Comparison of ENCODE assay signal across 8 mouse cellular contexts in genomic region chr13:60084975-60085374, GRCm38 (mm10).
DNase-seq lines count a peak whose midpoint lies in the region; ATAC-seq and TF ChIP-seq lines count a peak whose summit lies in the region.
"Had no signal": no experiment of that assay in that cellular context is flagged by ENCODE, and none has a peak within 500 bp of the region (broad histone marks: within the 10 kb centered on the region; RNA-seq: fewer than 3 reads in every experiment).

No protein-coding gene starts in this region.

- no peaks in the 10 kb centered on the region for H3K27me3 ChIP-seq in lung, embryonic 15.5 days
- no peaks in the 10 kb centered on the region for H3K27me3 ChIP-seq in forebrain, embryonic 16.5 days (replicated peaks; ENCODE audit: control insufficient read depth, insufficient read depth, low read length)
- H3K27me3 ChIP-seq in neural tube, embryonic 12.5 days (replicated peaks), result no peaks in the 10 kb centered on the region; the same call in 1 of the 2 replicates
- no peaks in the 10 kb centered on the region for H3K27me3 ChIP-seq in liver, postnatal 0 days (ENCODE audit: insufficient read depth, low read length)

- 17% methylated on average over 12 of the region's 12 CpGs for WGBS in lung, embryonic 15.5 days
- WGBS in forebrain, embryonic 16.5 days, result 4% methylated on average over 12 of the region's 12 CpGs
- WGBS in neural tube, embryonic 12.5 days, result 10% methylated on average over 12 of the region's 12 CpGs
- WGBS in liver, postnatal 0 days (ENCODE audit: insufficient replicate concordance), result 65% methylated on average over 12 of the region's 12 CpGs

- no peak overlapping the region for H3K27ac ChIP-seq in lung, embryonic 15.5 days
- H3K27ac ChIP-seq in forebrain, embryonic 16.5 days (ENCODE audit: low read length), result no peak overlapping the region
- no peak overlapping the region for H3K27ac ChIP-seq in neural tube, embryonic 12.5 days
- no peak overlapping the region for H3K27ac ChIP-seq in liver, postnatal 0 days (ENCODE audit: low read depth)

- peaks cover 27% of the 10 kb centered on the region for H3K4me1 ChIP-seq in lung, embryonic 15.5 days
- H3K4me1 ChIP-seq in forebrain, embryonic 16.5 days (replicated peaks; ENCODE audit: control insufficient read depth, insufficient read depth, low read length), result peaks cover 5% of the 10 kb centered on the region
- no peaks in the 10 kb centered on the region for H3K4me1 ChIP-seq in neural tube, embryonic 12.5 days
- H3K4me1 ChIP-seq in liver, postnatal 0 days (ENCODE audit: insufficient read depth), result no peaks in the 10 kb centered on the region; the same call in 1 of the 2 replicates

- no peak for TF ChIP-seq CTCF in liver, postnatal 0 days (IDR thresholded peaks at IDR 0.05; ENCODE audit: low read depth)

- no peak overlapping the region for H3K4me3 ChIP-seq in lung, embryonic 15.5 days
- no peak overlapping the region for H3K4me3 ChIP-seq in forebrain, embryonic 16.5 days (replicated peaks; ENCODE audit: low read length)
- H3K4me3 ChIP-seq in neural tube, embryonic 12.5 days, result no peak overlapping the region
- no peak overlapping the region for H3K4me3 ChIP-seq in liver, postnatal 0 days (ENCODE audit: low read depth, low read length)
- H3K4me3 ChIP-seq: myocyte had no signal

- H3K9ac ChIP-seq in lung, embryonic 15.5 days, result no peak overlapping the region
- H3K9ac ChIP-seq in forebrain, embryonic 16.5 days (replicated peaks; ENCODE audit: low read depth, low read length), result no peak overlapping the region
- H3K9ac ChIP-seq in neural tube, embryonic 12.5 days, result no peak overlapping the region
- no peak overlapping the region for H3K9ac ChIP-seq in liver, postnatal 0 days (replicated peaks)

- no peak overlapping the region for H3K4me2 ChIP-seq in lung, embryonic 15.5 days
- H3K4me2 ChIP-seq in forebrain, embryonic 16.5 days (ENCODE audit: low read length), result peak overlapping the region; percentile 20; the same call in 1 of the 2 replicates
- peak overlapping the region; percentile 27; the same call in 1 of the 2 replicates for H3K4me2 ChIP-seq in neural tube, embryonic 12.5 days (replicated peaks)
- H3K4me2 ChIP-seq in liver, postnatal 0 days (ENCODE audit: low read depth, low read length), result no peak overlapping the region

- no peaks in the 10 kb centered on the region for H3K9me3 ChIP-seq in lung, embryonic 15.5 days
- no peaks in the 10 kb centered on the region for H3K9me3 ChIP-seq in forebrain, embryonic 16.5 days (ENCODE audit: control insufficient read depth, low read length)
- H3K9me3 ChIP-seq in neural tube, embryonic 12.5 days, result no peaks in the 10 kb centered on the region
- no peaks in the 10 kb centered on the region for H3K9me3 ChIP-seq in liver, postnatal 0 days (ENCODE audit: low read length)

- peak; percentile 41; the same call in 1 of the 2 replicates for ATAC-seq in lung, embryonic 15.5 days (ENCODE audit: borderline replicate concordance, extremely low read depth, low FRiP score, low TSS enrichment)
- peak; percentile 75 for ATAC-seq in forebrain, embryonic 16.5 days
- peak; percentile 50; the same call in 1 of the 2 replicates for ATAC-seq in neural tube, embryonic 12.5 days (ENCODE audit: low FRiP score, low read depth)
- ATAC-seq in liver, postnatal 0 days, result no peak

- intact Hi-C loops in left cerebral cortex, postnatal 4 days (cut with DNase I), result no loop called here

- no peak for TF ChIP-seq EP300 in liver, postnatal 0 days (IDR thresholded peaks at IDR 0.05; ENCODE audit: low read depth)

- DNase-seq in lung, adult 18-20 months, result no peak
- DNase-seq in left cerebral cortex, postnatal 4 days, result peak; percentile 61
- DNase-seq in liver, postnatal 0 days, result no peak
- no peak for DNase-seq in adipocyte (ENCODE audit: low spot score)

- no peaks in the 10 kb centered on the region for H3K36me3 ChIP-seq in lung, embryonic 15.5 days
- H3K36me3 ChIP-seq in forebrain, embryonic 16.5 days (ENCODE audit: control insufficient read depth, insufficient read depth), result no peaks in the 10 kb centered on the region
- no peaks in the 10 kb centered on the region for H3K36me3 ChIP-seq in neural tube, embryonic 12.5 days
- no peaks in the 10 kb centered on the region for H3K36me3 ChIP-seq in liver, postnatal 0 days (replicated peaks; ENCODE audit: insufficient read depth, low read length)

Comparison
In these comparisons a context has a peak if more than half of its experiments do, and no peak if none do; other contexts are left out.
1. H3K4me2 ChIP-seq: peak in forebrain, embryonic 16.5 days (single experiment) and neural tube, embryonic 12.5 days (single experiment); none in lung, embryonic 15.5 days (single experiment) and liver, postnatal 0 days (single experiment).